Mouse (Mus musculus) midbrain, embryonic 16.5 days (tissue): ENCODE results near the gene Sspn. TPM values are rescaled to one million over a fixed set of nuclear protein-coding genes. Genes with fewer than 3 reads are reported as not detected.

Experiments
- ATAC-seq: fragments of 200-750 bp; cut with Nextera tagmentation; 2 replicates; pipeline ENCODE4 v1.8.0; 2017; ENCODE audit warnings: moderate TSS enrichment
- H3K27ac ChIP-seq: fragments of 300-500 bp; sonication (generic); 2 replicates; pipeline ENCODE4 v1.5.1; 2014; ENCODE audit warnings: mild to moderate bottlenecking, low read length, mixed read lengths
- H3K27me3 ChIP-seq: fragments of 300-500 bp; sonication (generic); 2 replicates; pipeline ENCODE4 v1.6.1; 2014; ENCODE audit warnings: low read depth, low read length, mixed read lengths; ENCODE audit not compliant: control insufficient read depth, insufficient read depth
- H3K36me3 ChIP-seq: fragments of 300-500 bp; sonication (generic); 2 replicates; pipeline ENCODE4 v1.6.1; 2014; ENCODE audit warnings: mild to moderate bottlenecking, low read length, moderate library complexity, mixed read lengths; ENCODE audit not compliant: control insufficient read depth, insufficient read depth
- H3K4me1 ChIP-seq: fragments of 300-500 bp; sonication (generic); 2 replicates; pipeline ENCODE4 v1.6.1; 2014; ENCODE audit warnings: mild to moderate bottlenecking, low read length, mixed read lengths; ENCODE audit not compliant: control insufficient read depth, insufficient read depth
- H3K4me2 ChIP-seq: fragments of 300-500 bp; sonication (generic); 2 replicates; pipeline ENCODE4 v1.6.1; 2014; ENCODE audit warnings: mild to moderate bottlenecking, low read length, mixed read lengths
- H3K4me3 ChIP-seq: fragments of 300-500 bp; sonication (generic); 2 replicates; pipeline ENCODE4 v1.5.1; 2014; ENCODE audit warnings: low read depth, mild to moderate bottlenecking, low read length, moderate library complexity, mixed read lengths
- H3K9ac ChIP-seq: fragments of 300-500 bp; sonication (generic); 2 replicates; pipeline ENCODE4 v1.6.1; 2014; ENCODE audit warnings: low read depth, low read length, mixed read lengths
- H3K9me3 ChIP-seq: fragments of 300-500 bp; sonication (generic); replicated peaks from 2 replicates; pipeline ENCODE4 v1.6.1; 2014; ENCODE audit warnings: mild to moderate bottlenecking, low read length, mixed read lengths; ENCODE audit not compliant: control insufficient read depth, poor library complexity, severe bottlenecking
- WGBS: fragments of 180-500 bp; shearing (Covaris S2); extraction: QIAGEN DNeasy Blood & Tissue Kit; methylation state at CpG from one replicate; pipeline ENCODE4 v1.1.7; 2014; 5-methylcytosine and 5-hydroxymethylcytosine counted together
- polyA plus RNA-seq: library from polyadenylated mRNA; unstranded; fragments of >200 nt; fragmentation: Nextera tagmentation; extraction: Ambion mirVana; gene quantifications from 2 replicates; pipeline ENCODE4 v1.2.1, GENCODE M21; 2015

Sspn gene
- 4.4 and 6.2 TPM in 2 replicates for polyA plus RNA-seq

DNA sequence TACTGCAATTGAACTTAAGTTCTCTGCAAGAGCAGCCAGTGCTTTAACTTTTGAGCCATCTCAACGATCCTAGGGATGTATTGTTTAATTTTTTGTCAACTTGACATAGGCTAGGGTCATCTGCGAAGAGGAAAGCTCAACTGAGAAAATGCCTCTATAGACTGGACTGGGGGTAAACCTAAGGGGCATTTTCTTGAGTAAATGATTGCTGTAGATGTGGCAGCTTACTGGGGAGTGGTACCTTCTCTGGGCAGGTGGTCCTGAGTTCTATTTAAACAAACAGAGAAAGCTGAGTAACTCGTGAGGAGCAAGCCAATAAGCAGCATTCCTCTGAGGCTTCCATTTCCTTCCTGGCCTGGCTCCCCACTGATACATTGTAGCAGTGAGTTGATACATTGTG, at the start of gene Sspn:
Gene Sspn, plus strand, starts transcription at position 301 of the 400 bp plus-strand sequence.
- H3K4me3 ChIP-seq: no peak within 1 kb of the TSS
- no peaks in the 10 kb centered on the region for H3K9me3 ChIP-seq
- 67% methylated on average over 3 of the region's 3 CpGs for WGBS
- no peak within 1 kb of the TSS for H3K9ac ChIP-seq
- H3K4me2 ChIP-seq: no peak within 1 kb of the TSS
- no peaks in the 10 kb centered on the region for H3K36me3 ChIP-seq
- ATAC-seq: no peak
- no peak within 1 kb of the TSS for H3K27ac ChIP-seq
- no peaks in the 10 kb centered on the region for H3K27me3 ChIP-seq
- H3K4me1 ChIP-seq: peaks cover 15% of the 10 kb centered on the region; the same call in 1 of the 2 replicates

DNA sequence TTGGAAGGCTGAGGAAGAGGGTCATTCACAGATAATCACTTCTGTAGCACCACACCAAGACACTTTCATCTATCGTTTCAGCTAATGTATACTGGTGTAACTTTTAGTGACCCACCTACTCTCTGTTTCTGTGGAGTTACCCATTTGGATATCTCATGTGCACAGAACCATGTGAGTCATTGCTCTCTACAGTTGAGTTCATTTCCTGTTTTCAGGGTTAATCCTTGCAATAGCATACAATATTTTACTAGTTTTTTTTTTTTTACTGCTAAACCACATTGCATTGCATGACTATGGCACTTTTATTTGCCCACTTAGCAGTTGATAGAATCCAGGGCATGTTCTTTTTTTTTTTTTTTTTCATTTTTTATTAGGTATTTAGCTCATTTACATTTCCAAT, 48.4 kb upstream of the Sspn start:
- Histone ChIP-seq H3K4me1 (no peaks in the 10 kb centered on the region), H3K4me2 (no peak overlapping the region), H3K36me3 (no peaks in the 10 kb centered on the region), H3K9ac (no peak overlapping the region), H3K27ac (no peak overlapping the region), H3K9me3 (no peaks in the 10 kb centered on the region), H3K4me3 (no peak overlapping the region), H3K27me3 (no peaks in the 10 kb centered on the region)
- ATAC-seq: no peak
- 82% methylated on average over 1 of the region's 1 CpGs for WGBS

GRCm38 (mm10) chr6:145883668-145884067, 47.8 kb upstream of the Sspn start:
- Histone ChIP-seq H3K27me3 (no peaks in the 10 kb centered on the region), H3K4me3 (no peak overlapping the region), H3K9ac (no peak overlapping the region), H3K4me1 (no peaks in the 10 kb centered on the region), H3K36me3 (no peaks in the 10 kb centered on the region), H3K4me2 (no peak overlapping the region), H3K9me3 (no peaks in the 10 kb centered on the region), H3K27ac (no peak overlapping the region)
- WGBS: 90% methylated on average over 4 of the region's 4 CpGs
- ATAC-seq: no peak

- Histone ChIP-seq H3K36me3 (no peaks in the 10 kb centered on the region), H3K4me1 (no peaks in the 10 kb centered on the region), H3K4me3 (no peak overlapping the region), H3K27ac (no peak overlapping the region), H3K9me3 (no peaks in the 10 kb centered on the region), H3K4me2 (no peak overlapping the region), H3K27me3 (no peaks in the 10 kb centered on the region), H3K9ac (no peak overlapping the region)
- no peak for ATAC-seq
- WGBS: 88% methylated on average over 4 of the region's 4 CpGs
These were observed 46.4 kb upstream of the Sspn start for GRCm38 (mm10) chr6:145885069-145885468.

DNA sequence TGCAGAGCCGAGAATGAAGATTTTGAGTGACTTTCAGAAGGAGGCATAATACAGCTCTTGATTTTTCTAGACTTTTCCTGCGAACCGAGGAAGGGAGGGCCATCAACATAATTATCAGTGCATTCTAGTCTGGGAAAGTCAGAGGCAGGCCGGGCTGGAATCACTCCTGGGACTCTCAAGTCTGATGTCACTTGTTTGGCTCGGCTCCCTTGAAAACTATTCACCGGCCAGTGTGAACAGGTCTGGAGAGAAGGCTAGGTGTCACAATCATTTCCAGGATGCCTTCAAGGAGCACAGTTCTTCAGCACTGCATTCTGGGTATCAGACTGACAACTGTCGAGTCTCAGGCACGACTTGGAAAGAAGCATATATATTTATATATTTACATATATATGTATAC, 45.2 kb upstream of the Sspn start:
- H3K27me3 ChIP-seq: no peaks in the 10 kb centered on the region
- H3K9ac ChIP-seq: no peak overlapping the region
- H3K4me1 ChIP-seq: no peaks in the 10 kb centered on the region
- no peak overlapping the region for H3K4me3 ChIP-seq
- H3K36me3 ChIP-seq: no peaks in the 10 kb centered on the region
- H3K9me3 ChIP-seq: no peaks in the 10 kb centered on the region
- H3K27ac ChIP-seq: no peak overlapping the region
- no peak for ATAC-seq
- no peak overlapping the region for H3K4me2 ChIP-seq
- 83% methylated on average over 8 of the region's 8 CpGs for WGBS

- Histone ChIP-seq H3K4me1 (no peaks in the 10 kb centered on the region), H3K27ac (no peak overlapping the region), H3K9me3 (no peaks in the 10 kb centered on the region), H3K27me3 (no peaks in the 10 kb centered on the region), H3K36me3 (no peaks in the 10 kb centered on the region), H3K4me3 (no peak overlapping the region), H3K9ac (no peak overlapping the region), H3K4me2 (no peak overlapping the region)
- no peak for ATAC-seq
- 64% methylated on average over 6 of the region's 6 CpGs for WGBS
These were observed 43.7 kb upstream of the Sspn start for GRCm38 (mm10) chr6:145887719-145888118.

- H3K27ac ChIP-seq: no peak overlapping the region
- no peak overlapping the region for H3K4me3 ChIP-seq
- no peak for ATAC-seq
- H3K4me2 ChIP-seq: no peak overlapping the region
- whole genome bisulfite sequencing: 87% methylated on average over 11 of the region's 11 CpGs
- no peaks in the 10 kb centered on the region for H3K9me3 ChIP-seq
- H3K36me3 ChIP-seq: no peaks in the 10 kb centered on the region
- H3K4me1 ChIP-seq: no peaks in the 10 kb centered on the region
- no peaks in the 10 kb centered on the region for H3K27me3 ChIP-seq
- H3K9ac ChIP-seq: no peak overlapping the region
These were observed 39.5 kb upstream of the Sspn start for GRCm38 (mm10) chr6:145891951-145892350.

GRCm38 (mm10) chr6:145892381-145893265, 38.8 kb upstream of the Sspn start:
- no peaks in the 10 kb centered on the region for H3K27me3 ChIP-seq
- WGBS: 93% methylated on average over 20 of the region's 20 CpGs
- H3K9ac ChIP-seq: no peak overlapping the region
- ATAC-seq: no peak
- H3K4me1 ChIP-seq: no peaks in the 10 kb centered on the region
- no peak overlapping the region for H3K27ac ChIP-seq
- no peak overlapping the region for H3K4me3 ChIP-seq
- H3K36me3 ChIP-seq: no peaks in the 10 kb centered on the region
- no peaks in the 10 kb centered on the region for H3K9me3 ChIP-seq
- H3K4me2 ChIP-seq: no peak overlapping the region

GRCm38 (mm10) chr6:145893366-145894021, 37.9 kb upstream of the Sspn start:
- Histone ChIP-seq H3K36me3 (no peaks in the 10 kb centered on the region), H3K4me1 (no peaks in the 10 kb centered on the region), H3K4me3 (no peak overlapping the region), H3K4me2 (no peak overlapping the region), H3K9ac (no peak overlapping the region), H3K27ac (no peak overlapping the region), H3K9me3 (no peaks in the 10 kb centered on the region), H3K27me3 (no peaks in the 10 kb centered on the region)
- WGBS: 83% methylated on average over 13 of the region's 13 CpGs
- no peak for ATAC-seq
